Mouse (Mus musculus) ES-E14 (cell line): Measurements from ENCODE around the gene Slc6a17.

Experiments used
- CHD2 ChIP-seq: IDR thresholded peaks from 2 replicates; pipeline ENCODE4 v1.6.1; 2014; ENCODE audit warnings: mild to moderate bottlenecking, low read depth, low read length, inconsistent platforms
- HCFC1 ChIP-seq: IDR thresholded peaks from 2 replicates; pipeline ENCODE4 v1.6.1; 2012; ENCODE audit warnings: low read length, inconsistent platforms, borderline replicate concordance; ENCODE audit not compliant: insufficient read depth
- MAFK ChIP-seq: IDR thresholded peaks from 2 replicates; pipeline ENCODE4 v1.6.1; 2014; ENCODE audit warnings: mild to moderate bottlenecking, low read depth, low read length, inconsistent platforms; ENCODE audit not compliant: insufficient read depth
- ZC3H11A ChIP-seq: IDR thresholded peaks from 2 replicates; pipeline ENCODE4 v1.6.1; 2012; ENCODE audit warnings: low read depth, mild to moderate bottlenecking, inconsistent platforms, low read length, borderline replicate concordance
- ZNF384 ChIP-seq: IDR thresholded peaks from 2 replicates; pipeline ENCODE4 v1.6.1; 2012; ENCODE audit warnings: low read depth, low read length, inconsistent platforms

- no peak for TF ChIP-seq MAFK
- no peak for TF ChIP-seq HCFC1
- no peak for TF ChIP-seq ZC3H11A
- TF ChIP-seq CHD2 = no peak
- no peak for TF ChIP-seq ZNF384
These were observed 84.2 kb downstream of the Slc6a17 start for GRCm38 (mm10) chr3:107433614-107434013.
